Mouse (Mus musculus) MEL (cell line): ENCODE measurements at regions not wholly inside any gene's neighbourhood (a gene's known extent, or its start where the extent isn't known, plus 50 kb on each side); places are given as distances from the start of the nearest gene placed in this dataset.

Experiments
- DNase-seq: peaks from one replicate; pipeline ENCODE4 v3.0.0; 2011; ENCODE audit warnings: low read depth, low spot score
- H3K27ac ChIP-seq: 2 replicates; pipeline ENCODE4 v1.5.1; 2012; ENCODE audit warnings: low read depth, mild to moderate bottlenecking, control low read depth, low read length, moderate library complexity; ENCODE audit not compliant: control insufficient read depth
- H3K27me3 ChIP-seq, 2 experiments: fragments of 150-350 bp in 1 of 2; sonication (generic) in 1 of 2; 2 replicates each; pipeline ENCODE4 v1.6.1; 2012; ENCODE audit warnings: low read length in 2 of 2, mild to moderate bottlenecking in 2 of 2, improper control_type of control experiment in 1 of 2, moderate library complexity in 1 of 2; ENCODE audit not compliant: insufficient read depth in 2 of 2, control insufficient read depth in 1 of 2
- H3K36me3 ChIP-seq, 2 experiments: 2 replicates each; pipeline ENCODE4 v1.6.1; 2012 to 2014; ENCODE audit warnings: low read length in 2 of 2, improper control_type of control experiment in 1 of 2, inconsistent platforms in 1 of 2, mild to moderate bottlenecking in 1 of 2; ENCODE audit not compliant: insufficient read depth in 2 of 2, control insufficient read depth in 1 of 2
- H3K4me1 ChIP-seq, 2 experiments: fragments of 150-350 bp in 1 of 2; sonication (generic) in 1 of 2; 2 replicates each; pipeline ENCODE4 v1.6.1; 2012; ENCODE audit warnings: low read length in 2 of 2, improper control_type of control experiment in 1 of 2, mild to moderate bottlenecking in 1 of 2; ENCODE audit not compliant: insufficient read depth in 2 of 2, control insufficient read depth in 1 of 2
- H3K4me3 ChIP-seq, 2 experiments: fragments of 150-350 bp in 1 of 2; sonication (generic) in 1 of 2; 2 replicates each; pipeline ENCODE4 v1.5.1; 2012; ENCODE audit warnings: low read depth in 2 of 2, low read length in 2 of 2, mild to moderate bottlenecking in 2 of 2, moderate library complexity in 2 of 2, control low read depth in 1 of 2, improper control_type of control experiment in 1 of 2; ENCODE audit not compliant: control insufficient read depth in 1 of 2, insufficient read depth in 1 of 2
- H3K79me2 ChIP-seq: 2 replicates; pipeline ENCODE4 v1.6.1; 2012; ENCODE audit warnings: mild to moderate bottlenecking, low read length, moderate library complexity; ENCODE audit not compliant: control insufficient read depth, poor library complexity, insufficient read depth
- H3K9ac ChIP-seq: 2 replicates; pipeline ENCODE4 v1.6.1; 2012; ENCODE audit warnings: low read depth, mild to moderate bottlenecking, control low read depth, low read length, moderate library complexity; ENCODE audit not compliant: control insufficient read depth, poor library complexity, severe bottlenecking
- H3K9me3 ChIP-seq: fragments of 150-350 bp; sonication (generic); replicated peaks from 2 replicates; pipeline ENCODE4 v1.6.1; 2012; ENCODE audit warnings: mild to moderate bottlenecking, low read length, improper control_type of control experiment, moderate library complexity; ENCODE audit not compliant: insufficient read depth
- BHLHE40 ChIP-seq: IDR thresholded peaks from 2 replicates; pipeline ENCODE4 v1.6.1; 2012; ENCODE audit warnings: low read depth, mild to moderate bottlenecking, inconsistent platforms, low read length, improper control_type of control experiment, borderline replicate concordance
- CHD1 ChIP-seq: IDR thresholded peaks from 2 replicates; pipeline ENCODE4 v1.6.1; 2012; ENCODE audit warnings: low read depth, mild to moderate bottlenecking, inconsistent platforms, low read length, improper control_type of control experiment
- CHD2 ChIP-seq: IDR thresholded peaks from 2 replicates; pipeline ENCODE4 v1.6.1; 2011; ENCODE audit warnings: low read length, improper control_type of control experiment
- CTCF ChIP-seq, 3 experiments: IDR thresholded peaks in 2 of 3; conservative IDR thresholded peaks in 1 of 3; 2 replicates each; pipeline ENCODE4 v1.5.1; 2011 to 2012; ENCODE audit warnings: low read length in 3 of 3, low read depth in 2 of 3, mild to moderate bottlenecking in 2 of 3, improper control_type of control experiment in 1 of 3, inconsistent platforms in 1 of 3, mixed read lengths in 1 of 3, moderate library complexity in 1 of 3; ENCODE audit not compliant: control insufficient read depth in 1 of 3, insufficient read depth in 1 of 3, poor library complexity in 1 of 3, severe bottlenecking in 1 of 3
- ELF1 ChIP-seq: IDR thresholded peaks from 2 replicates; pipeline ENCODE4 v1.6.1; 2014; ENCODE audit warnings: low read depth, mild to moderate bottlenecking, inconsistent platforms, low read length, improper control_type of control experiment, moderate library complexity
- EP300 ChIP-seq, 2 experiments: IDR thresholded peaks; 2 replicates each; pipeline ENCODE4 v1.6.1; 2011; ENCODE audit warnings: improper control_type of control experiment in 2 of 2, low read length in 2 of 2, low read depth in 1 of 2, mild to moderate bottlenecking in 1 of 2
- GATA1 ChIP-seq: IDR thresholded peaks from 2 replicates; pipeline ENCODE4 v1.6.1; 2011; ENCODE audit warnings: low read depth, low read length, improper control_type of control experiment
- HCFC1 ChIP-seq: IDR thresholded peaks from 2 replicates; pipeline ENCODE4 v1.6.1; 2012; ENCODE audit warnings: low read depth, mild to moderate bottlenecking, inconsistent platforms, low read length, improper control_type of control experiment, moderate library complexity
- JUND ChIP-seq: IDR thresholded peaks from 2 replicates; pipeline ENCODE4 v1.6.1; 2011; ENCODE audit warnings: low read depth, mild to moderate bottlenecking, improper control_type of control experiment, low read length
- MEF2A ChIP-seq: IDR thresholded peaks from 2 replicates; pipeline ENCODE4 v1.6.1; 2014; ENCODE audit warnings: low read depth, mild to moderate bottlenecking, inconsistent platforms, low read length, improper control_type of control experiment; ENCODE audit not compliant: poor library complexity, insufficient replicate concordance, severe bottlenecking; ENCODE audit errors: extremely low read depth
- MYB ChIP-seq: IDR thresholded peaks from 2 replicates; pipeline ENCODE4 v1.6.1; 2011; ENCODE audit warnings: mild to moderate bottlenecking, low read depth, low read length, improper control_type of control experiment
- NELFE ChIP-seq: IDR thresholded peaks from 2 replicates; pipeline ENCODE4 v1.6.1; 2011; ENCODE audit warnings: low read depth, low read length, improper control_type of control experiment
- POLR2A ChIP-seq, 2 experiments: IDR thresholded peaks; 2 replicates each; pipeline ENCODE4 v1.6.1; 2011 to 2012; ENCODE audit warnings: low read length in 2 of 2, mild to moderate bottlenecking in 2 of 2, control low read depth in 1 of 2, improper control_type of control experiment in 1 of 2, low read depth in 1 of 2, moderate library complexity in 1 of 2; ENCODE audit not compliant: control insufficient read depth in 1 of 2, insufficient read depth in 1 of 2, poor library complexity in 1 of 2
- POLR2AphosphoS5 ChIP-seq: IDR thresholded peaks from 2 replicates; pipeline ENCODE4 v1.6.1; 2012; ENCODE audit warnings: low read depth, borderline replicate concordance, mild to moderate bottlenecking, inconsistent platforms, low read length, moderate library complexity, mixed read lengths
- RCOR1 ChIP-seq: IDR thresholded peaks from 2 replicates; pipeline ENCODE4 v1.6.1; 2012; ENCODE audit warnings: low read depth, mild to moderate bottlenecking, inconsistent platforms, low read length, improper control_type of control experiment
- SIN3A ChIP-seq: IDR thresholded peaks from 2 replicates; pipeline ENCODE4 v1.6.1; 2012; ENCODE audit warnings: low read length, improper control_type of control experiment, inconsistent platforms
- TBP ChIP-seq: IDR thresholded peaks from 2 replicates; pipeline ENCODE4 v1.8.0; 2011; ENCODE audit warnings: low read depth, low read length, improper control_type of control experiment
- TCF12 ChIP-seq: IDR thresholded peaks from 2 replicates; pipeline ENCODE4 v1.6.1; 2014; ENCODE audit warnings: low read depth, mild to moderate bottlenecking, inconsistent platforms, low read length, improper control_type of control experiment, moderate library complexity
- UBTF ChIP-seq: IDR thresholded peaks from 2 replicates; pipeline ENCODE4 v1.6.1; 2012; ENCODE audit warnings: low read depth, mild to moderate bottlenecking, inconsistent platforms, low read length, improper control_type of control experiment, moderate library complexity, borderline replicate concordance; ENCODE audit not compliant: insufficient read depth
- USF1 ChIP-seq: IDR thresholded peaks from 2 replicates; pipeline ENCODE4 v1.6.1; 2014; ENCODE audit warnings: low read depth, mild to moderate bottlenecking, inconsistent platforms, low read length, improper control_type of control experiment, moderate library complexity

DNA sequence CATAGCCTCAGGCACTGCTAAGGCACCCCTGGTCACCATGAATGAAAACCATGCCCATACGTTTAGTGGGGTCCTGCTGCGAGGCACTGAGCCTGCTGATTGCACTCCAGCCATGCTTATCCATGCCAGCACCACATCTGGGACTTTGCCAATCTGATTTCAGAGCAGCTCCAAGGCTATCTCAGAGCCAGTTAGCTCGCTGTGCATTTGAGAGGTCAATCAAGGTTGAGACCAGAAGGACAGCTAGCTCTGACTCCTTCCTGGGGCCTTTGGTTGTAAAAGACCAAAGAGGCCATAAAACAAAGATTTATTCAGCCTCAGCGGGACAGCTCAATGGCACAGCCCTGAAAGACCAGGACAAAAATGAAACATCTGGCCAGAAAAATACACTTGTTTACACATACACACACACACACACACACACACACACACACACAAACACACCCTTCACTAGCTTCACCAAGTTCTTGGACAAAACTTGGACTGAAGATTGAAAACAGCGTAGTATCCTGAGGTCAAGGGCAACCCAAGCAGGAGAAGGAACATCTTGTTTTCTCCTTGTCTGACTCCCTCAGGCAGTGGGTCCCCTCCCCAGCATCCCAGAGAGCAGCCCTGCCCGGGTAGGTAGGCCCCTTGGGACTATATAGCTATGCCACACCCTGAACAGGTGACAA is 201.5 kb upstream of the Dio3 start:
- H3K27me3 ChIP-seq = no peaks in the 10 kb centered on the region
- no peaks in the 10 kb centered on the region for H3K9me3 ChIP-seq
- no peak overlapping the region for H3K9ac ChIP-seq
- H3K36me3 ChIP-seq = no peaks in the 10 kb centered on the region
- H3K27ac ChIP-seq = no peak overlapping the region
- no peak for DNase-seq
- H3K4me3 ChIP-seq = no peak overlapping the region
- H3K4me1 ChIP-seq = no peaks in the 10 kb centered on the region
- H3K79me2 ChIP-seq = no peaks in the 10 kb centered on the region
- TF ChIP-seq HCFC1 (no peak), BHLHE40 (no peak), CHD1 (no peak), JUND (no peak), POLR2AphosphoS5 (no peak), TBP (no peak), EP300 (IDR thresholded peaks at IDR 0.05; ENCODE audit: low read depth in 1 of 2, low read length in 2 of 2) (no peak), RCOR1 (no peak), TCF12 (no peak), USF1 (no peak), CTCF (IDR thresholded peaks at IDR 0.05 in 2 of 3, conservative IDR thresholded peaks at IDR 0.05 in 1 of 3; ENCODE audit: control insufficient read depth in 1 of 3, insufficient read depth in 1 of 3, low read depth in 2 of 3, low read length in 3 of 3, poor library complexity in 1 of 3, severe bottlenecking in 1 of 3) (no peak), GATA1 (no peak), POLR2A (IDR thresholded peaks at IDR 0.05; ENCODE audit: control insufficient read depth in 1 of 2, insufficient read depth in 1 of 2, low read depth in 1 of 2, low read length in 2 of 2, poor library complexity in 1 of 2) (no peak), UBTF (no peak), ELF1 (no peak), CHD2 (no peak), SIN3A (no peak), MYB (no peak)

DNA sequence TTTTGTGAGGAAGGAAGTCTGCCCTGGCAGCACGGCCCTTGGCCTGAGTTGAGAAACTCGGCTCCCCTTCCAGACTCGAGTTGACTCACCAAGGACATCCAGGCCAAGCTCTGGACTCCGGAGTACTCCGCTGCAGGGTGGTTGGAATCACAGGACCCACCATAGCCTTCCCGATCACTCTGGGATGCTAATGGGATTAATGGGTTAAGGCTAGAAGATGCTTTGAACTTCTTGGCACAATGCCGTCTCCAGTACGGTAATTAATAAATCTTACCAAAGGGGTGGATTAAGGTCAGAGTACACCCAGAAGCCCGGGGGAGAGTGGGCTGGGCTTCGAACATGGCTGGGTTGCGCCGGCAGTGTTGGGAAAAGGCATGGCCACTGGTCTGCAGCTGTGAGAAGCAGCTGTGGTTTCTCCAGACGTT is 200.8 kb upstream of the Dio3 start:
- no peak overlapping the region for H3K9ac ChIP-seq
- TF ChIP-seq NELFE = no peak
- no peak for TF ChIP-seq TCF12
- TF ChIP-seq TBP = no peak
- no peak for TF ChIP-seq MEF2A
- TF ChIP-seq USF1 = no peak
- TF ChIP-seq ELF1 = no peak
- no peak for TF ChIP-seq BHLHE40
- TF ChIP-seq, all 39 proteins: peak for 0
- Histone ChIP-seq H3K36me3 (no peaks in the 10 kb centered on the region), H3K27ac (no peak overlapping the region), H3K4me3 (no peak overlapping the region), H3K79me2 (no peaks in the 10 kb centered on the region), H3K4me1 (no peaks in the 10 kb centered on the region), H3K27me3 (no peaks in the 10 kb centered on the region), H3K9me3 (no peaks in the 10 kb centered on the region)
- DNase-seq = no peak
